Mouse (Mus musculus) bone marrow macrophage, adult 2 months (primary cell): ENCODE measurements around the gene Akap6.

Experiments
- CTCF ChIP-seq: IDR thresholded peaks from 2 replicates; pipeline ENCODE4 v1.5.1; 2012; ENCODE audit warnings: low read depth, mild to moderate bottlenecking, low read length, moderate library complexity
- POLR2A ChIP-seq: IDR thresholded peaks from 2 replicates; pipeline ENCODE4 v1.6.1; 2012; ENCODE audit warnings: mild to moderate bottlenecking, low read depth, low read length, borderline replicate concordance

DNA sequence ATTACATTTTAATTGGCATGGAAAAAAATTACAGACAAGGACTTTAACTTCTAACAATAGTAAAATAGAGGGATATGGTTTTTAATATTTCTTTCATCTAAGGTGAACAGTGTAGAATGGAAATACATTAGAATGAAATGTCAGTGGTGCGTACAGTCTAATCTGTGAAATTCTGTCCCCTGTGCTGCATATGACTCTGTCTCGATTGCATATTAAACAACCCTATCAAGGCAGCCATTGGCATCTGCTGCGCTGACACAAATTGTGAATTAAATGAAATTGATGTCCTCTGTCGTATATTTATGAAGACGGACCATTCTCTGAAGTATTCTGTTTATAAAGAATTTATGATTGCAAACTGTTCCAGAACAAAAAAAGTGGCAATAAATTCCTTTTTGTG, 371.7 kb downstream of the Akap6 start:
- TF ChIP-seq POLR2A: no peak
- TF ChIP-seq CTCF: no peak
